Mouse (Mus musculus): ENCODE measurements at regions not wholly inside any gene's neighbourhood (a gene's known extent, or its start where the extent isn't known, plus 50 kb on each side); places are given as distances from the start of the nearest gene placed in this dataset.

DNA sequence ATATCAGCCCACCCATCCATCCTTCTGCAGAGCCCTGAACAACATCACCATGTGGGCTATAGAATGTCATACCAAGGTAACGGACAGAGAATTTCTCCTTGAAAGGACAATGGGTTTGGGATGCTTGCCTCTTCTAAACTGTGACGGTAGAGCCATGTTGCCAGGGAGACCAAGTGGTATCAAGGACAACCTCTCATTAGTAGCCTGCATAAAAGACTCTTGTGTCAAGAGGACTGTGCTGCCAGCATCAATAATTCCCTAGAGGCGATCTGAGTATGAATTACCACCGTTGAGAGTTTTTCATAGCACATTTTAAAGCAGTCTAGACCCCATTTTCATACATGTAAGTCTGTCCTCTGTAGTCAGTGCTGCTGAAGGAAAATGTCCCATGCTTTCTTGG, 79.3 kb upstream of the Hpf1 start:
- TF ChIP-seq CTCF (conservative IDR thresholded peaks at IDR 0.05 in 1 of 2, IDR thresholded peaks at IDR 0.05 in 1 of 2; ENCODE audit: low read depth in 2 of 2, low read length in 2 of 2) (no peak), MAX (IDR thresholded peaks at IDR 0.05; ENCODE audit: low read length) (no peak), TCF12 (IDR thresholded peaks at IDR 0.05; ENCODE audit: low read depth, low read length) (no peak), POLR2A (IDR thresholded peaks at IDR 0.05; ENCODE audit: low read depth, low read length) (no peak), ZKSCAN1 (IDR thresholded peaks at IDR 0.05; ENCODE audit: borderline replicate concordance, low read depth, low read length) (no peak), ZC3H11A (IDR thresholded peaks at IDR 0.05; ENCODE audit: low read depth, low read length) (no peak), EP300 (IDR thresholded peaks at IDR 0.05; ENCODE audit: low read length) (no peak), IRF4 (IDR thresholded peaks at IDR 0.05; ENCODE audit: low read depth, low read length) (no peak), MYC (IDR thresholded peaks at IDR 0.05; ENCODE audit: low read depth, low read length) (no peak)
